ENCODE assay signal across 19 mouse cellular contexts in genomic region chr3:56859841-56860240, GRCm38 (mm10).
DNase-seq lines count a peak whose midpoint lies in the region; ATAC-seq lines count a peak whose summit lies in the region.
"Had no signal": no experiment of that assay in that cellular context is flagged by ENCODE, and none has a peak within 500 bp of the region (broad histone marks: within the 10 kb centered on the region; RNA-seq: fewer than 3 reads in every experiment).

No protein-coding gene starts in this region.

- H3K4me3 ChIP-seq in hindbrain, embryonic 12.5 days = no peak overlapping the region
- no peak overlapping the region for H3K4me3 ChIP-seq in hindbrain, embryonic 10.5 days
- no peak overlapping the region for H3K4me3 ChIP-seq in hindbrain, embryonic 15.5 days
- no peak overlapping the region for H3K4me3 ChIP-seq in midbrain, embryonic 13.5 days (replicated peaks)
- H3K4me3 ChIP-seq: embryonic facial prominence, embryonic 13.5 days; lung, embryonic 15.5 days; megakaryocyte, embryonic 14.5 days; stomach, embryonic 15.5 days had no signal

- no peak overlapping the region for H3K4me2 ChIP-seq in hindbrain, embryonic 12.5 days (replicated peaks)
- H3K4me2 ChIP-seq in hindbrain, embryonic 15.5 days = no peak overlapping the region
- no peak overlapping the region for H3K4me2 ChIP-seq in midbrain, embryonic 13.5 days (replicated peaks)
- H3K4me2 ChIP-seq: embryonic facial prominence, embryonic 13.5 days; lung, embryonic 15.5 days; stomach, embryonic 15.5 days had no signal

- 0 out of 2 replicates have a peak, but pooled peaks cover 3% of the 10 kb centered on the region for H3K4me1 ChIP-seq in hindbrain, embryonic 12.5 days
- no peaks in the 10 kb centered on the region for H3K4me1 ChIP-seq in hindbrain, embryonic 10.5 days (replicated peaks)
- no peaks in the 10 kb centered on the region for H3K4me1 ChIP-seq in hindbrain, embryonic 15.5 days (replicated peaks)
- no peaks in the 10 kb centered on the region for H3K4me1 ChIP-seq in midbrain, embryonic 13.5 days (replicated peaks)
- H3K4me1 ChIP-seq: embryonic facial prominence, embryonic 13.5 days; lung, embryonic 15.5 days; megakaryocyte, embryonic 14.5 days; stomach, embryonic 15.5 days had no signal

- H3K9me3 ChIP-seq in hindbrain, embryonic 12.5 days (replicated peaks) = no peaks in the 10 kb centered on the region
- no peaks in the 10 kb centered on the region for H3K9me3 ChIP-seq in hindbrain, embryonic 10.5 days
- H3K9me3 ChIP-seq in hindbrain, embryonic 15.5 days = no peaks in the 10 kb centered on the region
- no peaks in the 10 kb centered on the region for H3K9me3 ChIP-seq in midbrain, embryonic 13.5 days
- H3K9me3 ChIP-seq: embryonic facial prominence, embryonic 13.5 days; G1E; lung, embryonic 15.5 days; megakaryocyte, embryonic 14.5 days; stomach, embryonic 15.5 days had no signal

- H3K27me3 ChIP-seq in hindbrain, embryonic 12.5 days = no peaks in the 10 kb centered on the region
- no peaks in the 10 kb centered on the region for H3K27me3 ChIP-seq in hindbrain, embryonic 10.5 days (ENCODE audit: insufficient read depth, poor library complexity, severe bottlenecking)
- H3K27me3 ChIP-seq in hindbrain, embryonic 15.5 days = no peaks in the 10 kb centered on the region
- no peaks in the 10 kb centered on the region for H3K27me3 ChIP-seq in midbrain, embryonic 13.5 days
- H3K27me3 ChIP-seq: embryonic facial prominence, embryonic 13.5 days; lung, embryonic 15.5 days; megakaryocyte, embryonic 14.5 days; stomach, embryonic 15.5 days had no signal

- 79% methylated on average over 9 of the region's 9 CpGs for WGBS in hindbrain, embryonic 12.5 days
- 91% methylated on average over 9 of the region's 9 CpGs for WGBS in hindbrain, embryonic 10.5 days
- WGBS in hindbrain, embryonic 15.5 days = 66% methylated on average over 9 of the region's 9 CpGs
- WGBS in midbrain, embryonic 13.5 days = 84% methylated on average over 9 of the region's 9 CpGs

- no peaks in the 10 kb centered on the region for H3K36me3 ChIP-seq in hindbrain, embryonic 12.5 days
- no peaks in the 10 kb centered on the region for H3K36me3 ChIP-seq in hindbrain, embryonic 10.5 days
- no peaks in the 10 kb centered on the region for H3K36me3 ChIP-seq in hindbrain, embryonic 15.5 days
- no peaks in the 10 kb centered on the region for H3K36me3 ChIP-seq in midbrain, embryonic 13.5 days
- H3K36me3 ChIP-seq: embryonic facial prominence, embryonic 13.5 days; G1E; lung, embryonic 15.5 days; stomach, embryonic 15.5 days had no signal

- no peak for ATAC-seq in hindbrain, embryonic 12.5 days (ENCODE audit: low FRiP score)
- ATAC-seq in hindbrain, embryonic 15.5 days (ENCODE audit: low FRiP score, low read depth) = no peak
- 0 out of 2 replicates have a peak, but pooled peaks have one; percentile 43 for ATAC-seq in midbrain, embryonic 13.5 days

- DNase-seq in hindbrain, embryonic 10.5 days (ENCODE audit: low spot score) = no peak
- DNase-seq in embryo, embryonic 11 days = peak; percentile 10
- DNase-seq in kidney, adult 8-10 months = no peak
- no peak for DNase-seq in frontal cortex, postnatal 25 days (ENCODE audit: low spot score in 2 of 2)
- no peak for DNase-seq in heart, adult 8-10 months (ENCODE audit: low spot score)
- DNase-seq: B cell, adult 2 months; cerebellum, adult 18-20 months; heart, adult 11 months; heart, postnatal 14 days; kidney, adult 2 months; liver had no signal

- H3K27ac ChIP-seq in hindbrain, embryonic 12.5 days = peak overlapping the region; percentile 62
- H3K27ac ChIP-seq in hindbrain, embryonic 10.5 days = no peak overlapping the region
- H3K27ac ChIP-seq in hindbrain, embryonic 15.5 days (replicated peaks) = 0 out of 2 replicates have a peak overlapping the region, but pooled peaks have one; percentile 4
- H3K27ac ChIP-seq in midbrain, embryonic 13.5 days = peak overlapping the region; percentile 35
- H3K27ac ChIP-seq: embryonic facial prominence, embryonic 13.5 days; lung, embryonic 15.5 days; stomach, embryonic 15.5 days had no signal

- no peak overlapping the region for H3K9ac ChIP-seq in hindbrain, embryonic 12.5 days
- H3K9ac ChIP-seq in hindbrain, embryonic 15.5 days = no peak overlapping the region
- H3K9ac ChIP-seq in midbrain, embryonic 13.5 days (replicated peaks) = no peak overlapping the region
- H3K9ac ChIP-seq: embryonic facial prominence, embryonic 13.5 days; lung, embryonic 15.5 days; stomach, embryonic 15.5 days had no signal
